ENCODE assay signal across 8 mouse cellular contexts in genomic region chr11:98002627-98003026, GRCm38 (mm10). TPM values are rescaled to one million over a fixed set of nuclear protein-coding genes. Genes with fewer than 3 reads are reported as not detected.
DNase-seq lines count a peak whose midpoint lies in the region; TF ChIP-seq lines count a peak whose summit lies in the region.

No protein-coding gene starts in this region.

- peaks cover 6 to 23% of the 10 kb centered on the region in 2 experiments; a peak in 2 of 4 replicates for H3K4me1 ChIP-seq in ES-E14 (ENCODE audit: control insufficient read depth in 2 of 2, insufficient read depth in 2 of 2, low read length in 2 of 2, poor library complexity in 1 of 2)
- H3K4me1 ChIP-seq in lung, adult 2 months (ENCODE audit: control insufficient read depth, insufficient read depth, low read length) = peaks cover 5% of the 10 kb centered on the region; the same call in 1 of the 2 replicates

- DNase-seq in 3134 (ENCODE audit: extremely low read depth, insufficient read length, low spot score) (peak; percentile 42), ES-E14 (ENCODE audit: low read depth, low spot score) (no peak)
- peak; percentile 77 for DNase-seq in cerebellum, adult 9-10 months
- peak; percentile 85 for DNase-seq in gastrocnemius, adult 2 months
- DNase-seq in kidney, adult 11 months = peak; percentile 39
- peak; percentile 77 for DNase-seq in lung, adult 2 months
- peak; percentile 68 for DNase-seq in ovary, postnatal 36 days (ENCODE audit: low spot score)
- DNase-seq in urinary bladder, adult 2 months (ENCODE audit: low spot score) = peak; percentile 59

- no peaks in the 10 kb centered on the region for H3K9me3 ChIP-seq in ES-E14 (ENCODE audit: control insufficient read depth, insufficient read depth, low read depth, low read length)

- no peak overlapping the region for H3K27ac ChIP-seq in ES-E14 (ENCODE audit: insufficient read depth, low read depth, low read length, poor library complexity, severe bottlenecking)
- peak overlapping the region; percentile 48 for H3K27ac ChIP-seq in gastrocnemius, adult 2 months

- peak overlapping the region; percentile 9; the same call in 1 of the 2 replicates for H3K9ac ChIP-seq in ES-E14 (ENCODE audit: insufficient read depth, low read depth, low read length, poor library complexity, severe bottlenecking)

- WGBS in lung, adult 2 months = 24% methylated on average over 12 of the region's 12 CpGs

- peak overlapping the region; percentile 49 to 67 for H3K4me3 ChIP-seq in ES-E14 (ENCODE audit: insufficient read depth in 1 of 2, low read depth in 1 of 2, low read length in 2 of 2, poor library complexity in 1 of 2, severe bottlenecking in 1 of 2)
- H3K4me3 ChIP-seq in gastrocnemius, adult 2 months = peak overlapping the region; percentile 62
- peak overlapping the region; percentile 52 for H3K4me3 ChIP-seq in lung, adult 2 months (replicated peaks; ENCODE audit: extremely low read depth, low read depth, low read length)

- in situ Hi-C loops in ES-E14 (cut with MboI; ENCODE audit: low sequenced_read_pairs in 2 of 2, unreplicated experiment in 2 of 2) = no loop called here

- intact Hi-C loops in gastrocnemius, adult 2 months (cut with DNase I) = no loop called here

- TF ChIP-seq POLR2A in lung, adult 2 months (IDR thresholded peaks at IDR 0.05; ENCODE audit: borderline replicate concordance, extremely low read depth, low read depth, low read length) = no peak

- peak; percentile 90 for TF ChIP-seq CTCF in gastrocnemius, adult 2 months (IDR thresholded peaks at IDR 0.05)
- peak; percentile 83 for TF ChIP-seq CTCF in lung, adult 2 months (IDR thresholded peaks at IDR 0.05; ENCODE audit: insufficient read depth, low read length)

- H3K36me3 ChIP-seq in ES-E14 (ENCODE audit: control insufficient read depth, insufficient read depth, low read length, poor library complexity, severe bottlenecking) = no peaks in the 10 kb centered on the region

TF ChIP-seq in ES-E14, 5 proteins besides CTCF, POLR2A, EP300 and RAD21:
- TF ChIP-seq HCFC1 (IDR thresholded peaks at IDR 0.05; ENCODE audit: borderline replicate concordance, insufficient read depth, low read length) (no peak), MAFK (IDR thresholded peaks at IDR 0.05; ENCODE audit: insufficient read depth, low read depth, low read length) (no peak), ZC3H11A (IDR thresholded peaks at IDR 0.05; ENCODE audit: borderline replicate concordance, low read depth, low read length) (peak; percentile 53; the same call in 1 of the 2 replicates), CHD2 (IDR thresholded peaks at IDR 0.05; ENCODE audit: low read depth, low read length) (no peak), ZNF384 (IDR thresholded peaks at IDR 0.05; ENCODE audit: low read depth, low read length) (no peak)

RNA-seq across cellular contexts. Expression of gene Arl5c, which starts 6.6 kb away (rescaled TPM):
- total RNA-seq in ES-E14 (2012; rRNA removed) = 2.9 and 4.4 TPM in 2 replicates
- total RNA-seq in gastrocnemius, adult 2 months (2021) = under 1 TPM; 0.31 to 0.47 TPM
- 2.7 and 5.1 TPM in 2 replicates for polyA plus RNA-seq in lung, adult 2 months (2012; rRNA removed)
- 3.2 and 3.9 TPM in 2 replicates for polyA plus RNA-seq in urinary bladder, adult 2 months (2012; rRNA removed)

RNA-seq across cellular contexts. Expression of gene Plxdc1, which starts 16.4 kb away (rescaled TPM):
- total RNA-seq in ES-E14 (2012; rRNA removed) = 2.5 and 4.3 TPM in 2 replicates
- 1 to 10 TPM; 3.0 to 3.1 TPM for total RNA-seq in gastrocnemius, adult 2 months (2021)
- polyA plus RNA-seq in lung, adult 2 months (2012; rRNA removed) = 18.5 and 20.9 TPM in 2 replicates
- polyA plus RNA-seq in urinary bladder, adult 2 months (2012; rRNA removed) = 3.6 and 5.3 TPM in 2 replicates

RNA-seq across cellular contexts. Expression of gene Cacnb1, which starts 20.2 kb away (rescaled TPM):
- total RNA-seq in ES-E14 (2012; rRNA removed) = 6.2 and 12.0 TPM in 2 replicates
- 100 to 1,000 TPM; 199 to 214 TPM for total RNA-seq in gastrocnemius, adult 2 months (2021)
- 16.0 and 25.6 TPM in 2 replicates for polyA plus RNA-seq in lung, adult 2 months (2012; rRNA removed)
- polyA plus RNA-seq in urinary bladder, adult 2 months (2012; rRNA removed) = 12.1 and 12.4 TPM in 2 replicates

RNA-seq across cellular contexts. Expression of gene Rpl19, which starts 23.9 kb away (rescaled TPM):
- 3,222 and 3,264 TPM in 2 replicates for total RNA-seq in ES-E14 (2012; rRNA removed)
- total RNA-seq in gastrocnemius, adult 2 months (2021) = 100 to 1,000 TPM; 404 to 490 TPM
- polyA plus RNA-seq in lung, adult 2 months (2012; rRNA removed) = 426 and 513 TPM in 2 replicates
- polyA plus RNA-seq in urinary bladder, adult 2 months (2012; rRNA removed) = 1,600 and 1,809 TPM in 2 replicates

RNA-seq across cellular contexts. Expression of gene Stac2, which starts 50.6 kb away (rescaled TPM):
- total RNA-seq in ES-E14 (2012; rRNA removed) = 2.1 and 3.8 TPM in 2 replicates
- total RNA-seq in gastrocnemius, adult 2 months (2021) = under 1 TPM in 1 of 2 experiments, not detected in 1; 0.11 TPM
- polyA plus RNA-seq in lung, adult 2 months (2012; rRNA removed) = 0.88 and 1.2 TPM in 2 replicates
- polyA plus RNA-seq in urinary bladder, adult 2 months (2012; rRNA removed) = 0.14 and 0.41 TPM in 2 replicates

Comparison
In these comparisons a context has a peak if more than half of its experiments do, and no peak if none do; other contexts are left out.
1. RNA of gene Cacnb1, which starts 20.2 kb away (total RNA-seq): 199 to 214 TPM in gastrocnemius, adult 2 months; 6.2 to 12.0 TPM in ES-E14; every median in the first group is over 10 times any median in the second.
2. Peak in every context shown above with its lines, with median percentiles within 50 percentile points of each other: H3K4me3 ChIP-seq.